21 mouse cellular contexts compared by ENCODE assay signal in genomic region chr2:166885619-166886018, GRCm38 (mm10).
"Had no signal": no experiment of that assay in that cellular context is flagged by ENCODE, and none has a peak within 500 bp of the region (broad histone marks: within the 10 kb centered on the region; RNA-seq: fewer than 3 reads in every experiment).

No protein-coding gene starts in this region.

- H3K9me3 ChIP-seq: limb, embryonic 13.5 days; megakaryocyte, embryonic 14.5 days; midbrain, embryonic 13.5 days; neural tube, embryonic 13.5 days had no signal

- H3K27me3 ChIP-seq: limb, embryonic 13.5 days; megakaryocyte, embryonic 14.5 days; midbrain, embryonic 13.5 days; neural tube, embryonic 13.5 days had no signal

- H3K9ac ChIP-seq: limb, embryonic 13.5 days; liver, embryonic 14.5 days; liver, postnatal 0 days; lung, embryonic 14.5 days; midbrain, embryonic 13.5 days had no signal

- H3K4me2 ChIP-seq: limb, embryonic 13.5 days; liver, embryonic 11.5 days; lung, embryonic 14.5 days; midbrain, embryonic 13.5 days; neural tube, embryonic 13.5 days had no signal

- H3K27ac ChIP-seq: kidney, postnatal 0 days; layer of hippocampus, adult 2 months; limb, embryonic 13.5 days; liver, embryonic 14.5 days; macrophage; midbrain, embryonic 13.5 days; neural tube, embryonic 13.5 days had no signal

- H3K4me1 ChIP-seq: limb, embryonic 13.5 days; neural tube, embryonic 13.5 days had no signal

- ATAC-seq: intestine, postnatal 0 days; liver, postnatal 0 days; lung, postnatal 0 days; midbrain, embryonic 13.5 days; midbrain, embryonic 16.5 days had no signal

- DNase-seq: kidney, adult 2 months; layer of hippocampus, adult 9-11 months; liver, postnatal 0 days; lung, embryonic 14.5 days; retina, postnatal 1 day; thymus, adult 18-20 months; thymus, postnatal 14 days; thymus, postnatal 4 days had no signal

- H3K4me3 ChIP-seq: layer of hippocampus, adult 2 months; limb, embryonic 13.5 days; midbrain, embryonic 13.5 days; myocyte; neural tube, embryonic 13.5 days had no signal
